Mouse (Mus musculus): ENCODE measurements at regions not wholly inside any gene's neighbourhood (a gene's known extent, or its start where the extent isn't known, plus 50 kb on each side); places are given as distances from the start of the nearest gene placed in this dataset.

DNA sequence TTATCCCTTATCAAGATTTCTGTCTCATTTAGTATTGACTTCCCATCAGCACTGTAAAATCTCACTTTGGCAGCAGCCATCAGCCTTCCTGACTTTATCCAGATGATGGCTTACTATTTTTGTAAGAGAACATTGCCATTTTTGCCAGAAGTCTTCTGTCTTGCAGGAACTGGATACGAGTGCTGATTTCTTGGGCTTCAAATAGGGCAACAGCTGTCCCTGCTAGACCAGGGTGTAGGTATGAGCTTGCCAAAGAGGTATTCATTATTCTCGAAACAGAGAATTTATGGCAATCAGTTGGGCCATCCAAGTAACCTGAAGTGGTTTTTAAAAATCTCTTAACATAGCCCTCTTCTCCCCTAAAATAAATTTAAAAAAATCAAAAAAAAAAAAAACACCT is 254.6 kb downstream of the 9330182O14Rik start:
- DNase-seq (ENCODE audit: low read depth), result no peak

DNA sequence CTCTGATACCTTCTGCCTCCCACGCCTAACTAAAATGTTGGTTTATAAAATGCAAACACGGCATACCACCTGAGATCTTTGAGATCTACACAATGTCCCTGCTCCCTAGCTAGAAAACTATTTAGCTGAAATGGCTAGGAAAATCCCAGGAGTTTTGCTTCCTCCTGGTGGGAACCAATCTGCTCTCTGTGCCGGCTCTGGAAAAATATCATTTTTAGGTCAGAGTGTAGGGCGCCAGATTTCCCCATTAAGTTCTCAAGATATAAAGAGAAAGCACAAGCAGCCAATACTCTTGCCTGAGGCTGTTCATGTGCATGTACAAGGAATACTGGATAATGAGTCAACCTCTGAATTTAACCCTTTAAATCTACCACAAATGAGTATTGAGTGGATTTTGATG is 301.0 kb downstream of the 9330182O14Rik start:
- DNase-seq (ENCODE audit: low read depth), result no peak

GRCm38 (mm10) chr15:40436688-40437087 is 302.5 kb downstream of the 9330182O14Rik start:
- no peak for DNase-seq (ENCODE audit: low read depth)

DNA sequence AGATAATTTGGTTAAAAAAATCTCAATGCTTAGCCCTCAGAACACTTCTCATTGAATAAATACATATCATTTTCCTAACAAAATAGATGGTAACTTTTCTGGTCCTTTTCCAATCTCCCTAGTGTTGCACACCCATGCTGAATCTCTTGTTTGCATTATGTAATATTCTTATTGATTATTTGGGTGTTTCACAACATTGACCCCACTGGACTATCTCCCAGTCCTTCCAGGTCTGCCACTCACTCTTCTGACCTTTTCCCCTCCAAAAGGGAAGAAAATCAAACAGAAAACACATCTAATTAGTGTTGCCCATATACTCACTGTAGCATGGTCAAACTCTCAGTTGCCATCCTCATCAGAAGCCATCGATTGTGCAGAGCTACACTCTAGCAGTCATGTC is 305.7 kb downstream of the 9330182O14Rik start:
- DNase-seq (ENCODE audit: low read depth), result no peak

DNA sequence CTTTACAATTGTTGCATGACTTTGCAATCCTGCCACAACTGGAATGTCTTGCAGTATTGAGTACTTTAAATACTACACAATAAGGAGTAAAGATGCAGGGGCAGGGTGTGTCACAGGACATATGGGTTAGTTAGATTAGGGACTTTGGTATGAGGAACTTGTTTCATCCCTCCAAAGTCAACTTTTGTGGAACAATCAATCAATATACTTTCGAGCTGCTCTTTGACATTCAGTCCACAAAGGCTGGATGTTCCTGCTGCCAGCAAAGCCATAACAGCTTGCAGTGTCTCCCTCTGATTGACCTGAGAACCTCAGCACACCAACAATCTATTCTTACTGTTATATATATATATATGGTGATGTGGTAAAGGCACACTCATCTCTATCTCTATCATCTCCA is 314.5 kb downstream of the 9330182O14Rik start:
- no peak for DNase-seq (ENCODE audit: low read depth)

- DNase-seq (ENCODE audit: low read depth), result no peak
Measured at GRCm38 (mm10) chr15:40453235-40453634, 319.1 kb downstream of the 9330182O14Rik start.

GRCm38 (mm10) chr15:40475659-40476355 is 341.6 kb downstream of the 9330182O14Rik start:
- no peak for DNase-seq (ENCODE audit: low read depth)

DNA sequence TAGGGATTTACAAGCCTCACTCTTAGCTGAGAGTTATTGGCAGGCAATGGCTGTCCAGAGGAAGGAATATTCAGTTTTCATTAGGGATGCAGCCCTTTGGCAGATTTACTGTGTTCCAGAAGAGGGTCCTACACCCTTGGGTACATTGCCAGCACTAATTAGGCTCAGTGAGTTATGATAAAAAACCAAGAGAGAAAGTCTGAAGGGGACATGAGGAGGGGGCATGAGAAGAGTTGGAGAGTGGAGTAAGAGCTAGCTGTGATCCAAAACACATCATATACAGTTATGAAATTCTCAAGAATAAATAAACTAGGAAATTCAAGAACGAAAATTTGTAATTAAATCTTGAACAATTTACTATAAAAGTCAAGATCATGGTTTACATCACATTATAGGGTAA is 346.2 kb downstream of the 9330182O14Rik start:
- no peak for DNase-seq (ENCODE audit: low read depth)

DNA sequence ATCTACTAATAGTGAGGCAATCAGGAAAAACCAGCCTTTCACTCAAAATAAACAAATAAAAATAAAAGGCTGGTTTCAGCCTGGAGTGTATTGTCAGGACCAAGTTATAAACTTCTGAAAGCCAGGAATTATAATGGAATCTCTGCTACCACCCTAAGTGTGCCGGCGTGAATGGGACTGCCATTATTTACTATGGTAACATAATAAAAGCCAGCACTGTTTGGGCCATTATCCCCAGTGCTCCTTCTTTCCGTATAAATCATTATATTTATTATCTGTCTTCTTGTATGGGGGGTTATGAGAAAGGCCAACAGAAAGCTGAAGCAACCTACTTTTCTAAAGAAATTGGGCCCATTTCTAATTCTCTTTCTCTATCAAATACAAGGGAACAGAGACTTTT is 347.1 kb downstream of the 9330182O14Rik start:
- no peak for DNase-seq (ENCODE audit: low read depth)

DNA sequence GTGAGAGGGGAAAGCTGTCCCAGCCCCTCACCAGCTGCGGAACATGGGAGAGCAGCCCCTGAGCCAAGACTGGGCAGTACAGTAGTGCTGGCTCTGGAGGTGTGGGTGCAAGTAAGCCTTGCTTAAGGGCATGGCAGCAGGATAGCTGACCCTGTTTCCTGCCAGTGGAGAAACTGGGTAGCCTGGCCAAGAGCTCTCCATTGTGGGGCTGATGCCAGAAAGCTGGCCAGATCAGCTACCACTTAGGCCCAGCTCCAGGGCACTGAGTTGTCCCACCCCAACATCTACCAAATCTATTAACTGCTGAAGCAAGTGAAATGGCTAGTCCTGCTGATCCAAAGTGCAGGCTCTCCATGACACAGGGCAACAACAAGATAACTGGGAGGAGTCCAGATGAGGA is 351.8 kb downstream of the 9330182O14Rik start:
- no peak for DNase-seq (ENCODE audit: low read depth)

DNA sequence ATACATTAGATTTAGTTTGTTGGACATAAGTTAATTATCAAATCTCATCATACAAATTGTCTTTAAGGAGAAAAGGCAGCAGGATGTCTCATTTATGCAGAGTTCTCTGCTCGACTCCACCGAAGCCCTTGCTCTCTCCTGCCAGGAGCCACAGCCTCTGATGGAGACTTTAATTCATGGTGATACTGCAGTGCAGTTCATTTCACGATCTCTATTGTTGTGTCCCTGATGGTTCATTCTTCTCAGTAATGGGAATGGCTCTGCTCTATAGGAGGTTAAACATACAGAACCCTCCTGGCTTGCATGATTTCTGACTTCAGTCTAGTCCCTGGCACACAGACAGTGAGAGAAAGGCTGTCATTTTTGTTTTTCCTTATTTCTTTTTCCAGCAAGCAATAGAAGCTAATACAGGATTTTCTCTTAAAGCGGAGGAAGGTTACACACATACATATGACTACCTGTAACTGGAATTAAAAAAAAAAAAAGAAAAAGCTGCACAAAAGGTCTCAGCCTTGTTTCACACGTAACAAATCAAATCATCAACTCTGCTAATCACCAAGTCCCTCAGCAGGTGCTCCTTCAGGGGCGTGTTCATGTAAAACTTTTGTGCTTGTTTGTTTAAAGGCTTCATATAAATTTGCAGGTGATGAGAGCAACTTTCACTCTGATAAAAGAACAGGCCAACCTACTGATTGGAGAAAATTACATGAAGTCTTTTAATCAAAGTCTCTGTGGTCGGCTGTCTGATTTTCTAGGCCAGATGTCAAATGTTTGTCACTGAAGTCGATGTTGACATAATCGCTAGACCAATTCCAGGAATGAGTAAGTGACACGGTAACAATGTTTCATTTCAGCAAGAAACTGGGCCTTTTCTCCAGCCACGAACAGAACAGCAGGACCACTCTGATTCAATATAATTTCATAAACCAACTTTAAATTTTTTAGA is 367.3 kb downstream of the 9330182O14Rik start:
- no peak for DNase-seq (ENCODE audit: low read depth)

DNA sequence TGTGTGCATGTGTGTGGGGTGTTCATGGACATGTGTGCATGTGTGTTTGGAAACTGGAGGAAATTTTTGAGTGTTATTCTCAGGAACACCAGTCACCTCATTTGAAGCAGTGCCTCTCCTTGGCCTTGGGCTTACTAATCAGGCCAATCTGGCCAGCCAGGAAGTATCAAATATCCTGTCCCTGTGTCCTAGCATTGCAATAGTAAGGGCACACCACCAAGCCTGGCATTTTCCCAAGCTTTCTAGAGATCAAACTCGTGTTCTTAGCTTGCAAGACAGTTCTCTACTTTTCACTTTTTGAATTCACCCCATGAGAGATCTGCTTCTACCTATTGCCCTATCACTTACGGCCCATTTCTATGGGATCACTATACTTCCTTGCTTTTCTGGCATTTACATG is 376.7 kb downstream of the 9330182O14Rik start:
- no peak for DNase-seq (ENCODE audit: low read depth)

DNA sequence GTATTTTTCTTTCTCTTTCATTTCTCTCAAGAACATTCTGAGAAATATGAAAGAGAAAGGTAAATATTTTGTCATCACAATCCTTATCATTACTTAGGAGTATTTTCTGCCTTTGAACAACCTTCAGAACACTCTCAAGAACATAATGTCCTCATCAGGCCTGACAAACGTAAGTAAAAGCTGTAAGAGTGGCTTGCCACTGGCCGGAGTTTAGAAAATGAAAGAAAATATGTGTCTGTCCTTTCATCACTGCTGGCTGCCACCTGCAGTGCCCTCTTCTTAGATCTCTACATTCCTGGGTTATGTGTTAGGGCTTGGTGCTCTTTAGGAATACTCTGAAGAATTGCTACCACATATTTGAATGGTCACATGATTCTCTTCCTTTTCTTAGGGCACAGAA is 390.2 kb downstream of the 9330182O14Rik start:
- no peak for DNase-seq (ENCODE audit: low read depth)

GRCm38 (mm10) chr15:40533451-40533873 is 399.3 kb downstream of the 9330182O14Rik start:
- DNase-seq (ENCODE audit: low read depth), result no peak

- no peak for DNase-seq (ENCODE audit: low read depth)
Measured at GRCm38 (mm10) chr15:40561661-40562060, 427.5 kb downstream of the 9330182O14Rik start.

GRCm38 (mm10) chr15:40565716-40566115 is 431.6 kb downstream of the 9330182O14Rik start:
- DNase-seq (ENCODE audit: low read depth), result no peak

GRCm38 (mm10) chr15:40566481-40566880 is 432.3 kb downstream of the 9330182O14Rik start:
- DNase-seq (ENCODE audit: low read depth), result no peak

DNA sequence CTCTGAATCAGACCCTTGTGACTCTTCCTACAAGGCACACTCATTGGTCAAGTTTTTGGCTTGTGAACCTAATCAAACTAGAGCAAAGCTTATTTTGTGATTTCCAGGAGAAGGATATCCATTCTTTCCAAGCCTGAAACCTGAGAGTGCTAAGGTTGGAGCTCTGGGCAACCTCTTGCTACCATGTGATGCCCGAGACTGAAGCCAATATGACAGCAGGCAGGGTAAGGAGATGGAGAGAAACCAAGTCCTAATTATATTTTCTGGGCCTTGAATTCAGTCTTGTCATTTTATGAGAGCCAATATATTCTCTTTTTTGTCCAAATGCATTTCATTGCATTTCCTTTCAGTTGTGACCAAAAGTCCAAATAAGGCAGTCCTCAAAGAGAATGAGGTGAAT is 434.5 kb downstream of the 9330182O14Rik start:
- peak; percentile 44 for DNase-seq (ENCODE audit: low read depth)
